Mouse (Mus musculus) urinary bladder, adult 2 months (tissue): Measurements from ENCODE around the gene Ss18l1. TPM values are rescaled to one million over a fixed set of nuclear protein-coding genes. Genes with fewer than 3 reads are reported as not detected.
A peak's percentile ranks its signal among the peaks of the same experiment; 100 is the strongest.

Experiments
- DNase-seq: peaks from one replicate; pipeline ENCODE4 v3.0.0; 2022; ENCODE audit warnings: low spot score
- polyA plus RNA-seq: library from polyadenylated mRNA; depleted of rRNA; stranded (reverse); fragments of >200 nt; gene quantifications from 2 replicates; pipeline ENCODE4 v1.2.3, GENCODE M21; 2012; rRNA removed

Gene Ss18l1
- polyA plus RNA-seq = 5.2 and 6.0 TPM in 2 replicates

GRCm38 (mm10) chr2:180042256-180042857 lies at the start of gene Ss18l1, which contains the start of gene Psma7:
Gene Ss18l1, plus strand, starts transcription at chr2:180042509.
Gene Psma7, minus strand, starts transcription at chr2:180042433.
- DNase-seq = peak; percentile 83

GRCm38 (mm10) chr2:179993071-179993470 lies 49.2 kb upstream of the Ss18l1 start:
- no peak for DNase-seq

GRCm38 (mm10) chr2:179998431-179998830 lies 43.9 kb upstream of the Ss18l1 start:
- no peak for DNase-seq

DNA sequence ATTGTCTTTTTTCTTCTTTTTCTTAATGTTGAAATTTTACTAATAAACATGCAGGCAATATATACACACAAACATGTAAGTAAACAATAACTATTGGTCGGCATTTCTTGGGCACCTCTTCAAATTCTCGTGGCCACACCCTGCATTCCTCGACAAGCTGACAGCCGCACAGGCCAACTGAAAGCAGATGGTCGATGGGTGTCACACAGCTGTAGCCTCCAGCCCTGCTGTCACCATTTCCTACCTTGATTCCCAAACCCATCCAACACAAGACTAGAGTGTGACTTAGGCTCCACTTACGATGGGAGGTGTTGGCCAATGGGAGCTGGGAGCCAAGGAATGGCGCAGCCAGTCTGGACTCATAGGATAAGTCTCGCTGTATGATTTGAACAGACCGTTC lies 40.7 kb upstream of the Ss18l1 start:
- no peak for DNase-seq

DNA sequence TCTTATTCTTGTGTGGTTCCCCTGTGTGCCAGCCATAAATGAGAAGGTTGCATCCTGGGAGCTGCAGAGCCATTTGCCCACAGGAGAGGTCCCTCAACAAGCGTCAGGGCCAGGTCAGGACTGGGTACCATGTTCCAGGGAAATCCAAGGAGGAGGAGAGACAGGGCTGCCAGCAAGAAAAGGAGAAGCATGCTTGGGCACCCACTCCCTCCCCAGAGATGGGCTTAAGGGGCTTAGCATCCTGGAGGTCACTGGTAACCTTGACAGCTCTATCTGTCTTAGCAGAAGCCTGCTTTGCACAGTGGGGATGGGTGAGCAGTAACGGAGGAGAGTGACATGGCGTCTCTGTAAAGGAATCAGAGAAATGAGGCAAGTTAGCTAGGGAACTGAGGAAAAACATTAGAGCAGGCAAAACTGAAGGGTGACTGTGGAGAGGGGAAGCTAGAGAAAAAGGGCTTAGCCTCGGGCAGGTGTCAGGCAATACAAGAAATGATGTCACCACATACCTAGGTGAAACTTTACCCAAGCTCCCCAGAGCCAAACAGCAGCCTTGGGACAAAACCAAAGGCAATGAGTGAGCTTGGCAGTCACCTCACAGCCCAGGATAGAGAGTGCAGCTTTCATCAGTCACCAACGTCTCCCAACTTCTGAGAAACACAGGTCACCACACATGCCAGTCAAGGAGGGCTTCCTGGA lies 36.5 kb upstream of the Ss18l1 start:
- DNase-seq = no peak

DNA sequence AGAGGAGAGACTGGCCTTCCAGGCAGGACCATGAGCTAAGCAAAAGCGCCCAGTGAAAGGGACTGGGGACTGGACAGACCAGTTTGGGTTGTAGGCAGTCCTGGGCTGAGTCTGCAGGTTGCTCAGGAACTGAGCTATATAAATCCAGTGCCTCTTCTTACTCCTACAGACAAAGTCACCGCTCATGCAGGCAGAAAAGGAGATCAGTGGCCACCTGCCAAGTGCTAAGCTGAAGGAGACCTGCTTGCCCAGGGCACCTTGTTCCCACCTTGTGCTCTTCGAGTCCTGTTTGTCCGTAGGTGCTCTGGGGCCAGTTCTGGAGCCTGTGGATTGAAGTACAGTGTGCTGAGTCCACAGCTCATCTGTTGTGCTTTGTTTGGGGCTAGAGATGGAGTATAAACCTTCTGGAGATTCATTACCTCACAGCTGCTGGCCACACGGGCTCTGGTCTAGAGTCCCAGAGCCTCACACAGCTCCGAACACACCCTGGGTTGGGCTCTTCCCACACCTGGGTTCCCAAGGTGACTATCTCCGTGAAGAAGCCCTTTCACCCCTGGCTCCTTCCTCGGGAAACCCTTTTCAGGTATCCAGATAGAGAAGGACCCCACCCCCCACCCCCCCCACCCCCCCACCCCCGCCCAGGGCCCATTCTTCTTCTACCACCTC lies 35.8 kb upstream of the Ss18l1 start:
- no peak for DNase-seq

- DNase-seq = no peak
Observed at GRCm38 (mm10) chr2:180010686-180011085, 31.6 kb upstream of the Ss18l1 start.

GRCm38 (mm10) chr2:180011370-180011769 lies 30.9 kb upstream of the Ss18l1 start:
- no peak for DNase-seq

DNA sequence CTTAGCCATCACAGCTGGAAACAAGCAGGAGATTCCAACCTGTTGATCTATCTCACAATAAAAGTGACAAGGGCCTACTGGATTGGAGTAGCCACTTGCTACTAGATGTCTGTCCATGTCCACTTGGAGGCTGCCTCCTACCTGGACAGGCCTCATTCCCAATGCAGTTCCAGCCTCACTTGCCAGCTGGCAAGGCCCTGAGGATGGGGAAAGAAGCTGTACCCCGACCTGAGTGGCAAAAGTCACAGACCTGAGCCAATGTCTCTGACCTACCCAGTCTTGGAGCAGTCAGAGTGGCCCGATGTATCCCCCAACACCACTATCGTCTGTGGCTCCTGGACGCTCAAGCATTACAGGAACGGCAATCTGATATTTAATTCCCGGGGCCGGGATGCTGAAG lies 28.6 kb upstream of the Ss18l1 start:
- peak; percentile 10 for DNase-seq

DNA sequence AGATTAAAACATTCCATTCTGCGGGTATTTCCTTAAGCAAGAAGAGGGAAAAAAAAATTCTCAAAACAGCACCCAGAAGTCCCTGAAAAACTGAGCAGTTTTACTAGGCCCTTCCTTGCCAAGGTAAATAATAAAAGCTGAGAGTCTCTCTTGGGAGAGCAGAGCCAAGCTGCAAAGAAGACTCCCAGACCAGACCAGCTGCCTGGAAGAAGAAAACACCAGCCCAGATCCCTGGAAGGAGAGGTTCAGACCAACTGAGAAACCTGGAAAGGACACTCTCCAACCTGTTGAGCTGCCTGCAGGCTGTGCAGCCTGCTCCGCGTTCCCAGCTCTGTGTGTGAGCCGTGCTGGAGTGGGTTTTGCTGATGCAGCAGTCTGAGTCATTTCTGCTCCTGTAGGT lies 24.7 kb upstream of the Ss18l1 start:
- no peak for DNase-seq

GRCm38 (mm10) chr2:180018573-180018972 lies 23.7 kb upstream of the Ss18l1 start:
- no peak for DNase-seq

DNA sequence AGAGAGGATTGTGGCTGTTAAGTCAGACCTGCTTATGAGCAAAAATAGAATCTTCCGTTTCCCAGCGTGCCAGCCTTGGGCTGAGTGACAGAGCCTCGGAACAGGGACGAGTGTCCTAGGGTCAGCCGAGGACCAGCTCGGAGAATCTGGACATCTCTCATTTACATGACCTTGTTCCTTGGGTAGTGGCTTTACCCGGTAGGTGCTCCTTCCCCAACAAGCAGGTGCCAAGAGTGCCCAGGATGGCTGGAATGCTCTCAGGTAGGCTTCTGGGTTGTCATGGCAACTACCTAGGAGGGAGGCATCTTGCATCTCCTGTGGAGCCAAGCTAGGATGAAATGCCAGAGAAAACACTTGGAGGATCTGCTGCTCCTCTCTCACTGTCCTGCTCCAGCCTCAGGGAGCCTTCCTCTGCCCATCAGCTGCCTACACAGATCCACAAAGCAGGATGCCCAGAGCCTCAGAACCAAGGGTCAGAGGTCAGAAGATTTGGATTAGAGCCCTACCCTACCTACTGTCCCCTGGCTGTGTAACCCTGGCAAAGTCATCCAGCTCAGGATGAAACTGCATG lies 22.1 kb upstream of the Ss18l1 start:
- no peak for DNase-seq

- DNase-seq = no peak
Observed at GRCm38 (mm10) chr2:180020919-180021318, 21.4 kb upstream of the Ss18l1 start.

GRCm38 (mm10) chr2:180022751-180023150 lies 19.6 kb upstream of the Ss18l1 start:
- no peak for DNase-seq

GRCm38 (mm10) chr2:180024401-180025098 lies 17.8 kb upstream of the Ss18l1 start, which contains the start of gene Lsm14b:
Gene Lsm14b, plus strand, starts transcription at chr2:180024987.
- DNase-seq = peak; percentile 99

DNA sequence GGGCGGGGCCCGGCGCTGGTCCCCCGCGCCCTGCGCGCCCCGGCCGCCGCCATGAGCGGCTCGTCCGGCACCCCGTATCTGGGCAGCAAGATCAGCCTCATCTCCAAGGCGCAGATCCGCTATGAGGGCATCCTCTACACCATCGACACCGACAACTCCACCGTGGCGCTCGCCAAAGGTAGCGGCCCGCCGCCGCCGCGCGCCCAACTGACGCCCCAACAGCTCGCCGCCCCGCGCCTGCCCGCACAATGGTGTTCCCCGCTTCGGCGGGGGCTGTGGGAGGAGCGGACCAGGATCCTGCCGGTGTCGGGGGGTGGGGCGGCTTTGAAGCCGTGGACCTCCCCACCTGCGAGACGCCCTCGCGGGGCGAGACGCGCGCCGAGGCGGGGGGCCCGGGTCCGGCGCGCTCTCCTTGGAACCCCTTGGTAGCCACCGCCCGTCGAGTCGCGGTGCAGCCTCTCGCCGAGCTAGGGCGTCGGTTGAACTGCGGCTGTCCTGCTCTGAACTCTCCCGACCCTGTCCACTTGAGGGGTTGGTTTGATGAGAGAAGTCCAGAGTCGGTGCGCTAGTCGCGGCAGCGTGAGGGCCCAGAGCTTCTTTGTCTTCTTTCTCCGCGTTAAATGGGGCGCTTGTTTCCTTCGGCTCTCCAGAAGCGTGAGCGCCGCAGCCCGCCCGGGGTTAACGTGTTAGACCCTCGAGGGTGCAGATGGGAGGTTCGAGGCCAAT lies 17.0 kb upstream of the Ss18l1 start:
- peak; percentile 27 for DNase-seq

- no peak for DNase-seq
Observed at GRCm38 (mm10) chr2:180025861-180026200, 16.5 kb upstream of the Ss18l1 start.

- no peak for DNase-seq
Observed at GRCm38 (mm10) chr2:180027768-180028167, 14.5 kb upstream of the Ss18l1 start.

- no peak for DNase-seq
Observed at GRCm38 (mm10) chr2:180031270-180031669, 11.0 kb upstream of the Ss18l1 start.

DNA sequence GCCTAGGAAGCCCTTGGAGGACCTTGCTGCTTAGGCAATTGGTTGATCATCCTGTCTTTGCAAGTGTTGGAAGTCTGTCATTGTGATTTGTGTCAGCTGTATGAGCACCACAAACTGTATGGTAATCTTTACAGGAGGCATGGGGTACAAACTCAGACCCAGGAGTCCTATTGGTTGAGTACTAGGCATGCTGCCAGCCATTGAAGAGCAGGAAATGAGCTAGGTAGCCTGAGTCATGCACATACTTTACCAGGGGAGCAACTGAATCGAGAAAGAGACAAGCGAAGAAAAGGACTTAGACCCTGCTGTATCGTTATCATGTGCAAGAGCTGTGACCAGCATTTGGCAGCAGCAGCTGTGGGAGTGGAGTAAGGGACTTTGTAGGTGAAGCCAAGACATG lies 9.4 kb upstream of the Ss18l1 start:
- DNase-seq = no peak

- DNase-seq = no peak
Observed at GRCm38 (mm10) chr2:180033956-180034355, 8.4 kb upstream of the Ss18l1 start.
